Mouse (Mus musculus) hindbrain, embryonic 13.5 days (tissue): ENCODE measurements around the gene Tmem150c. TPM values are rescaled to one million over a fixed set of nuclear protein-coding genes. Genes with fewer than 3 reads are reported as not detected.
A peak's percentile ranks its signal among the peaks of the same experiment; 100 is the strongest.

ENCODE experiments used
- ATAC-seq: fragments of 200-750 bp; cut with Nextera tagmentation; 2 replicates; pipeline ENCODE4 v1.8.0; 2017; ENCODE audit warnings: moderate TSS enrichment; ENCODE audit not compliant: low FRiP score
- H3K27ac ChIP-seq: fragments of 300-500 bp; sonication (generic); 2 replicates; pipeline ENCODE4 v1.5.1; 2015; ENCODE audit warnings: inconsistent platforms, mild to moderate bottlenecking, moderate library complexity
- H3K27me3 ChIP-seq: fragments of 300-500 bp; sonication (generic); 2 replicates; pipeline ENCODE4 v1.6.1; 2015; ENCODE audit warnings: mild to moderate bottlenecking, inconsistent platforms
- H3K36me3 ChIP-seq: fragments of 300-500 bp; sonication (generic); 2 replicates; pipeline ENCODE4 v1.6.1; 2015; ENCODE audit warnings: mild to moderate bottlenecking, inconsistent platforms
- H3K4me1 ChIP-seq: fragments of 300-500 bp; sonication (generic); replicated peaks from 2 replicates; pipeline ENCODE4 v1.6.1; 2015; ENCODE audit warnings: inconsistent platforms
- H3K4me2 ChIP-seq: fragments of 300-500 bp; sonication (generic); 2 replicates; pipeline ENCODE4 v1.6.1; 2015; ENCODE audit warnings: inconsistent platforms, mild to moderate bottlenecking, moderate library complexity
- H3K4me3 ChIP-seq: fragments of 300-500 bp; sonication (generic); 2 replicates; pipeline ENCODE4 v1.5.1; 2015; ENCODE audit warnings: mild to moderate bottlenecking, inconsistent platforms
- H3K9ac ChIP-seq: fragments of 300-500 bp; sonication (generic); 2 replicates; pipeline ENCODE4 v1.6.1; 2015; ENCODE audit warnings: mild to moderate bottlenecking, inconsistent platforms
- H3K9me3 ChIP-seq: fragments of 300-500 bp; sonication (generic); 2 replicates; pipeline ENCODE4 v1.6.1; 2016; ENCODE audit warnings: inconsistent platforms
- WGBS: fragments of 180-500 bp; shearing (Covaris S2); methylation state at CpG from one replicate; pipeline ENCODE4 v1.1.7; 2015; 5-methylcytosine and 5-hydroxymethylcytosine counted together
- polyA plus RNA-seq: library from polyadenylated mRNA; unstranded; fragments of >200 nt; fragmentation: Nextera tagmentation; extraction: Ambion mirVana; gene quantifications from 2 replicates; pipeline ENCODE4 v1.2.1, GENCODE M21; 2015

The Tmem150c gene
- polyA plus RNA-seq, 1 experiment from 2014 or later: 19.4 TPM

GRCm38 (mm10) chr5:100187035-100187901 is 27.7 kb upstream of the Tmem150c start:
- Histone ChIP-seq H3K36me3 (no peaks in the 10 kb centered on the region), H3K4me3 (no peak overlapping the region), H3K27me3 (peaks cover 7% of the 10 kb centered on the region; the same call in 1 of the 2 replicates), H3K9ac (no peak overlapping the region), H3K4me1 (no peaks in the 10 kb centered on the region), H3K9me3 (no peaks in the 10 kb centered on the region), H3K4me2 (no peak overlapping the region), H3K27ac (no peak overlapping the region)
- ATAC-seq: no peak
- WGBS: 83% methylated on average over 3 of the region's 3 CpGs

GRCm38 (mm10) chr5:100186618-100187017 is 27.0 kb upstream of the Tmem150c start:
- no peak for ATAC-seq
- peaks cover 9% of the 10 kb centered on the region; the same call in 1 of the 2 replicates for H3K27me3 ChIP-seq
- WGBS: 73% methylated on average over 7 of the region's 7 CpGs
- H3K36me3 ChIP-seq: no peaks in the 10 kb centered on the region
- no peaks in the 10 kb centered on the region for H3K4me1 ChIP-seq
- H3K27ac ChIP-seq: no peak overlapping the region
- H3K9ac ChIP-seq: no peak overlapping the region
- no peak overlapping the region for H3K4me3 ChIP-seq
- H3K9me3 ChIP-seq: no peaks in the 10 kb centered on the region
- no peak overlapping the region for H3K4me2 ChIP-seq

GRCm38 (mm10) chr5:100185895-100186294 is 26.3 kb upstream of the Tmem150c start:
- H3K36me3 ChIP-seq: no peaks in the 10 kb centered on the region
- 29% methylated on average over 7 of the region's 7 CpGs for WGBS

GRCm38 (mm10) chr5:100181011-100181410 is 21.4 kb upstream of the Tmem150c start:
- 53% methylated on average over 1 of the region's 1 CpGs for WGBS
- Histone ChIP-seq H3K9ac (no peak overlapping the region), H3K4me1 (peaks cover 8% of the 10 kb centered on the region), H3K36me3 (no peaks in the 10 kb centered on the region), H3K27ac (no peak overlapping the region), H3K4me3 (no peak overlapping the region), H3K9me3 (no peaks in the 10 kb centered on the region), H3K27me3 (peaks cover 17% of the 10 kb centered on the region; the same call in 1 of the 2 replicates), H3K4me2 (no peak overlapping the region)
- ATAC-seq: no peak

More at GRCm38 (mm10) chr5:100185895-100186294, 26.3 kb upstream of the Tmem150c start:
- Histone ChIP-seq H3K4me2 (no peak overlapping the region), H3K27me3 (peaks cover 12% of the 10 kb centered on the region; the same call in 1 of the 2 replicates), H3K9me3 (no peaks in the 10 kb centered on the region), H3K4me3 (no peak overlapping the region), H3K4me1 (no peaks in the 10 kb centered on the region), H3K27ac (no peak overlapping the region), H3K9ac (no peak overlapping the region)
- no peak for ATAC-seq

- Histone ChIP-seq H3K9me3 (no peaks in the 10 kb centered on the region), H3K36me3 (no peaks in the 10 kb centered on the region), H3K4me1 (peaks cover 15% of the 10 kb centered on the region), H3K4me3 (no peak overlapping the region), H3K27ac (no peak overlapping the region), H3K9ac (no peak overlapping the region), H3K27me3 (peaks cover 14% of the 10 kb centered on the region; the same call in 1 of the 2 replicates), H3K4me2 (no peak overlapping the region)
- 74% methylated on average over 2 of the region's 2 CpGs for WGBS
- ATAC-seq: no peak
Observed at GRCm38 (mm10) chr5:100178781-100179165, 19.2 kb upstream of the Tmem150c start.

- WGBS: 82% methylated on average over 4 of the region's 4 CpGs
- Histone ChIP-seq H3K4me3 (no peak overlapping the region), H3K27me3 (peaks cover 14% of the 10 kb centered on the region; the same call in 1 of the 2 replicates), H3K9ac (no peak overlapping the region), H3K4me1 (peaks cover 15% of the 10 kb centered on the region), H3K4me2 (no peak overlapping the region), H3K9me3 (no peaks in the 10 kb centered on the region), H3K27ac (no peak overlapping the region), H3K36me3 (no peaks in the 10 kb centered on the region)
- ATAC-seq: peak; percentile 78
Observed at GRCm38 (mm10) chr5:100178122-100178780, 18.6 kb upstream of the Tmem150c start.

- no peak overlapping the region for H3K27ac ChIP-seq
- ATAC-seq: 0 out of 2 replicates have a peak, but pooled peaks have one; percentile 7
- no peaks in the 10 kb centered on the region for H3K36me3 ChIP-seq
- 73% methylated on average over 5 of the region's 5 CpGs for WGBS
- peaks cover 14% of the 10 kb centered on the region; the same call in 1 of the 2 replicates for H3K27me3 ChIP-seq
- no peak overlapping the region for H3K4me2 ChIP-seq
- H3K4me3 ChIP-seq: no peak overlapping the region
- no peak overlapping the region for H3K9ac ChIP-seq
- H3K4me1 ChIP-seq: peaks cover 15% of the 10 kb centered on the region
- no peaks in the 10 kb centered on the region for H3K9me3 ChIP-seq
Observed at GRCm38 (mm10) chr5:100177547-100177946, 17.9 kb upstream of the Tmem150c start.

GRCm38 (mm10) chr5:100176096-100176495 is 16.5 kb upstream of the Tmem150c start:
- Histone ChIP-seq H3K4me2 (no peak overlapping the region), H3K36me3 (no peaks in the 10 kb centered on the region), H3K27ac (no peak overlapping the region), H3K4me3 (no peak overlapping the region), H3K4me1 (peaks cover 15% of the 10 kb centered on the region), H3K27me3 (peaks cover 9% of the 10 kb centered on the region; the same call in 1 of the 2 replicates), H3K9me3 (no peaks in the 10 kb centered on the region), H3K9ac (no peak overlapping the region)
- 49% methylated on average over 5 of the region's 5 CpGs for WGBS
- no peak for ATAC-seq

GRCm38 (mm10) chr5:100175582-100175981 is 16.0 kb upstream of the Tmem150c start:
- Histone ChIP-seq H3K36me3 (no peaks in the 10 kb centered on the region), H3K27ac (no peak overlapping the region), H3K4me2 (no peak overlapping the region), H3K4me1 (peaks cover 15% of the 10 kb centered on the region), H3K9ac (no peak overlapping the region), H3K27me3 (peaks cover 9% of the 10 kb centered on the region; the same call in 1 of the 2 replicates), H3K4me3 (no peak overlapping the region), H3K9me3 (no peaks in the 10 kb centered on the region)
- 76% methylated on average over 7 of the region's 7 CpGs for WGBS
- ATAC-seq: no peak; the same call in 1 of the 2 replicates

- Histone ChIP-seq H3K27ac (no peak overlapping the region), H3K9ac (no peak overlapping the region), H3K4me3 (no peak overlapping the region), H3K27me3 (no peaks in the 10 kb centered on the region), H3K9me3 (no peaks in the 10 kb centered on the region), H3K4me1 (peaks cover 9% of the 10 kb centered on the region), H3K36me3 (no peaks in the 10 kb centered on the region), H3K4me2 (no peak overlapping the region)
- 59% methylated on average over 4 of the region's 4 CpGs for WGBS
- ATAC-seq: no peak
Observed at GRCm38 (mm10) chr5:100172104-100172503, 12.5 kb upstream of the Tmem150c start.

GRCm38 (mm10) chr5:100166591-100167491 is 7.2 kb upstream of the Tmem150c start:
- WGBS: 56% methylated on average over 14 of the region's 14 CpGs
- H3K36me3 ChIP-seq: no peaks in the 10 kb centered on the region
- H3K4me3 ChIP-seq: no peak overlapping the region
- H3K4me2 ChIP-seq: no peak overlapping the region
- H3K9me3 ChIP-seq: no peaks in the 10 kb centered on the region
- H3K27me3 ChIP-seq: no peaks in the 10 kb centered on the region
- no peaks in the 10 kb centered on the region for H3K4me1 ChIP-seq
- no peak for ATAC-seq
- H3K27ac ChIP-seq: no peak overlapping the region
- H3K9ac ChIP-seq: no peak overlapping the region
